Mouse (Mus musculus): ENCODE results near the gene Sh3pxd2a.
A peak's percentile ranks its signal among the peaks of the same experiment; 100 is the strongest.

Sh3pxd2a gene

GRCm38 (mm10) chr19:47319061-47319460 lies 145.1 kb downstream of the Sh3pxd2a start:
- H3K4me3 ChIP-seq (replicated peaks; ENCODE audit: low read length): 0 out of 2 replicates have a peak overlapping the region, but pooled peaks have one; percentile 13
- H3K27me3 ChIP-seq (ENCODE audit: insufficient read depth, low read length): peaks cover 7% of the 10 kb centered on the region
- no peaks in the 10 kb centered on the region for H3K9me3 ChIP-seq (ENCODE audit: low read length)
- H3K4me1 ChIP-seq (replicated peaks; ENCODE audit: low read depth, low read length): peaks cover 97% of the 10 kb centered on the region
- TF ChIP-seq NANOG (IDR thresholded peaks at IDR 0.05; ENCODE audit: borderline replicate concordance, low read length): no peak
- TF ChIP-seq CTCF (conservative IDR thresholded peaks at IDR 0.05; ENCODE audit: low read length): no peak
- H3K36me3 ChIP-seq (ENCODE audit: insufficient read depth, low read length): no peaks in the 10 kb centered on the region

- Histone ChIP-seq H3K27me3 (ENCODE audit: insufficient read depth, low read length) (peaks cover 17% of the 10 kb centered on the region), H3K9me3 (ENCODE audit: low read length) (no peaks in the 10 kb centered on the region), H3K4me1 (replicated peaks; ENCODE audit: low read depth, low read length) (peaks cover 88% of the 10 kb centered on the region), H3K4me3 (replicated peaks; ENCODE audit: low read length) (peak overlapping the region; percentile 49), H3K36me3 (ENCODE audit: insufficient read depth, low read length) (peaks cover 15% of the 10 kb centered on the region)
- TF ChIP-seq NANOG (IDR thresholded peaks at IDR 0.05; ENCODE audit: borderline replicate concordance, low read length): no peak
- no peak for TF ChIP-seq POU5F1 (IDR thresholded peaks at IDR 0.05; ENCODE audit: borderline replicate concordance, low read length)
- no peak for TF ChIP-seq CTCF (conservative IDR thresholded peaks at IDR 0.05; ENCODE audit: low read length)
Measured at GRCm38 (mm10) chr19:47317063-47317938, 146.9 kb downstream of the Sh3pxd2a start.

GRCm38 (mm10) chr19:47316288-47317062 lies 147.7 kb downstream of the Sh3pxd2a start:
- Histone ChIP-seq H3K9me3 (ENCODE audit: low read length) (no peaks in the 10 kb centered on the region), H3K4me3 (replicated peaks; ENCODE audit: low read length) (peak overlapping the region; percentile 76; the same call in 1 of the 2 replicates), H3K36me3 (ENCODE audit: insufficient read depth, low read length) (peaks cover 24% of the 10 kb centered on the region), H3K4me1 (replicated peaks; ENCODE audit: low read depth, low read length) (peaks cover 80% of the 10 kb centered on the region), H3K27me3 (ENCODE audit: insufficient read depth, low read length) (peaks cover 17% of the 10 kb centered on the region)
- TF ChIP-seq CTCF (conservative IDR thresholded peaks at IDR 0.05; ENCODE audit: low read length) (no peak), POU5F1 (IDR thresholded peaks at IDR 0.05; ENCODE audit: borderline replicate concordance, low read length) (no peak), NANOG (IDR thresholded peaks at IDR 0.05; ENCODE audit: borderline replicate concordance, low read length) (no peak)

- H3K4me3 ChIP-seq (replicated peaks; ENCODE audit: low read length): peak overlapping the region; percentile 76; the same call in 1 of the 2 replicates
- H3K36me3 ChIP-seq (ENCODE audit: insufficient read depth, low read length): peaks cover 30% of the 10 kb centered on the region
- peaks cover 77% of the 10 kb centered on the region for H3K4me1 ChIP-seq (replicated peaks; ENCODE audit: low read depth, low read length)
- TF ChIP-seq POU5F1 (IDR thresholded peaks at IDR 0.05; ENCODE audit: borderline replicate concordance, low read length): no peak
- no peaks in the 10 kb centered on the region for H3K9me3 ChIP-seq (ENCODE audit: low read length)
- H3K27me3 ChIP-seq (ENCODE audit: insufficient read depth, low read length): peaks cover 17% of the 10 kb centered on the region
Measured at GRCm38 (mm10) chr19:47315917-47316265, 148.3 kb downstream of the Sh3pxd2a start.

GRCm38 (mm10) chr19:47315091-47315916 lies 148.9 kb downstream of the Sh3pxd2a start:
- TF ChIP-seq CTCF (conservative IDR thresholded peaks at IDR 0.05; ENCODE audit: low read length) (no peak), POU5F1 (IDR thresholded peaks at IDR 0.05; ENCODE audit: borderline replicate concordance, low read length) (no peak), NANOG (IDR thresholded peaks at IDR 0.05; ENCODE audit: borderline replicate concordance, low read length) (no peak)
- Histone ChIP-seq H3K36me3 (ENCODE audit: insufficient read depth, low read length) (peaks cover 33% of the 10 kb centered on the region), H3K9me3 (ENCODE audit: low read length) (no peaks in the 10 kb centered on the region), H3K4me3 (replicated peaks; ENCODE audit: low read length) (peak overlapping the region; percentile 76), H3K4me1 (replicated peaks; ENCODE audit: low read depth, low read length) (peaks cover 71% of the 10 kb centered on the region), H3K27me3 (ENCODE audit: insufficient read depth, low read length) (peaks cover 17% of the 10 kb centered on the region)

GRCm38 (mm10) chr19:47314076-47314941 lies 149.9 kb downstream of the Sh3pxd2a start:
- Histone ChIP-seq H3K9me3 (ENCODE audit: low read length) (no peaks in the 10 kb centered on the region), H3K4me1 (replicated peaks; ENCODE audit: low read depth, low read length) (peaks cover 61% of the 10 kb centered on the region), H3K4me3 (replicated peaks; ENCODE audit: low read length) (peak overlapping the region; percentile 76), H3K27me3 (ENCODE audit: insufficient read depth, low read length) (peaks cover 17% of the 10 kb centered on the region), H3K36me3 (ENCODE audit: insufficient read depth, low read length) (peaks cover 41% of the 10 kb centered on the region)
- TF ChIP-seq POU5F1 (IDR thresholded peaks at IDR 0.05; ENCODE audit: borderline replicate concordance, low read length): no peak
- no peak for TF ChIP-seq CTCF (conservative IDR thresholded peaks at IDR 0.05; ENCODE audit: low read length)
- no peak for TF ChIP-seq NANOG (IDR thresholded peaks at IDR 0.05; ENCODE audit: borderline replicate concordance, low read length)

- Histone ChIP-seq H3K9me3 (ENCODE audit: low read length) (no peaks in the 10 kb centered on the region), H3K27me3 (ENCODE audit: insufficient read depth, low read length) (peaks cover 17% of the 10 kb centered on the region), H3K4me3 (replicated peaks; ENCODE audit: low read length) (peak overlapping the region; percentile 76), H3K4me1 (replicated peaks; ENCODE audit: low read depth, low read length) (peaks cover 53% of the 10 kb centered on the region), H3K36me3 (ENCODE audit: insufficient read depth, low read length) (peaks cover 41% of the 10 kb centered on the region)
- TF ChIP-seq POU5F1 (IDR thresholded peaks at IDR 0.05; ENCODE audit: borderline replicate concordance, low read length): no peak
- no peak for TF ChIP-seq CTCF (conservative IDR thresholded peaks at IDR 0.05; ENCODE audit: low read length)
- TF ChIP-seq NANOG (IDR thresholded peaks at IDR 0.05; ENCODE audit: borderline replicate concordance, low read length): no peak
Measured at GRCm38 (mm10) chr19:47313387-47314075, 150.7 kb downstream of the Sh3pxd2a start.
